Mouse (Mus musculus): ENCODE data around the gene Nrg3. TPM values are rescaled to one million over a fixed set of nuclear protein-coding genes. Genes with fewer than 3 reads are reported as not detected.

Nrg3 gene
- polyA plus RNA-seq, 1 experiment from 2014 or later = 0.70 TPM

DNA sequence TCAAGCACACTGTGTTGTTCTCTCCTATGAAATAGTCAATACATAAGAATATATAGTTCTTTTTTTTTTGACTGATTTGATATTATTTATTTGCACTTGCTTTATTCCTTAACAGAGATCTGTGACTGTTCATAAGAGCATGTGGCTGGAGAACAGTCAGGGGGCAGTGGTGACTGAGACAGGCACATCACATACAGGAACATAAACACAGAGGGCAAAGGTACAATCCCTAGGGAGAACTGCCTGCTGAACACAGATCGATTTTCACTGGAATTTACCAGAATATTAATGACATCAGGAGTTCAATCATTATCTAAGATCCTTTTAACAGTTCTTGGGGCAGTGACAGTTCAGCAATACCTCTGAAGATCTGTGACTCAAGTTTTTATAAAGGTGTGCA is 812.9 kb downstream of the Nrg3 start:
- ATAC-seq (replicated peaks; ENCODE audit: insufficient number of reproducible peaks, low FRiP score, low TSS enrichment, low read depth) = no peak

GRCm38 (mm10) chr14:38637070-38637469 is 835.8 kb downstream of the Nrg3 start:
- Histone ChIP-seq H3K27ac (replicated peaks; ENCODE audit: low read depth, low read length) (no peak overlapping the region), H3K9ac (replicated peaks; ENCODE audit: low read length) (no peak overlapping the region), H3K36me3 (replicated peaks; ENCODE audit: control insufficient read depth, insufficient read depth, low read depth, low read length) (no peaks in the 10 kb centered on the region), H3K4me1 (ENCODE audit: control insufficient read depth, insufficient read depth, low read length) (no peaks in the 10 kb centered on the region), H3K9me3 (replicated peaks; ENCODE audit: control insufficient read depth, low read length) (no peaks in the 10 kb centered on the region), H3K27me3 (ENCODE audit: control insufficient read depth, insufficient read depth, low read length) (no peaks in the 10 kb centered on the region), H3K4me2 (ENCODE audit: low read depth, low read length) (no peak overlapping the region), H3K4me3 (ENCODE audit: low read depth, low read length) (no peak overlapping the region)
- no peak for DNase-seq (ENCODE audit: low spot score)
- 84% methylated on average over 3 of the region's 3 CpGs for WGBS
- ATAC-seq (replicated peaks; ENCODE audit: insufficient number of reproducible peaks, low FRiP score, low TSS enrichment, low read depth) = no peak

More for the DNA sequence above, 812.9 kb downstream of the Nrg3 start:
- H3K9me3 ChIP-seq (replicated peaks; ENCODE audit: control insufficient read depth, low read length) = no peaks in the 10 kb centered on the region
- DNase-seq (ENCODE audit: low spot score) = no peak
- no peak overlapping the region for H3K27ac ChIP-seq (replicated peaks; ENCODE audit: low read depth, low read length)
- 30% methylated on average over 1 of the region's 1 CpGs for WGBS
- H3K4me3 ChIP-seq (ENCODE audit: low read depth, low read length) = no peak overlapping the region
- H3K36me3 ChIP-seq (replicated peaks; ENCODE audit: control insufficient read depth, insufficient read depth, low read depth, low read length) = no peaks in the 10 kb centered on the region
- H3K9ac ChIP-seq (replicated peaks; ENCODE audit: low read length) = no peak overlapping the region
- no peaks in the 10 kb centered on the region for H3K4me1 ChIP-seq (ENCODE audit: control insufficient read depth, insufficient read depth, low read length)
- H3K27me3 ChIP-seq (ENCODE audit: control insufficient read depth, insufficient read depth, low read length) = no peaks in the 10 kb centered on the region
- H3K4me2 ChIP-seq (ENCODE audit: low read depth, low read length) = no peak overlapping the region

DNA sequence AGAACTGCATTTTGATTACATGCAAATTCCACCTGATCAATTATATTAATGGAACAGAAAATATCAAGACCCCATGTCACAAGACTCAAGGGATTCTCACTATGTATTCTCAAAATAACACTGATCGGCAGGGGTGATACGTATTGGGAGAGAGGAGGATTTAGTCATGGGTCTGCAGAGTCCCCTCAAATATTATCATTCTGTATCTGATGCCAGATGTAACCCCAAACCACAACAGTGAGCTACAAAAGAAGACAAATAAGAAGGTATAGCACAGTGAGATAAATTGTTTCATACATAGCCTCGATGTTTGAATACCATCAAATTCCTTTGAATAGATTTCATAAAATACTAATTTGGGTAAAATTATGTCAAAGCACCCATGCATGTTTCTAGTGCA is 842.8 kb downstream of the Nrg3 start:
- 88% methylated on average over 3 of the region's 3 CpGs for WGBS

GRCm38 (mm10) chr14:38629671-38630070 is 843.2 kb downstream of the Nrg3 start:
- Histone ChIP-seq H3K4me3 (ENCODE audit: low read depth, low read length) (no peak overlapping the region), H3K4me2 (ENCODE audit: low read depth, low read length) (no peak overlapping the region), H3K36me3 (replicated peaks; ENCODE audit: control insufficient read depth, insufficient read depth, low read depth, low read length) (no peaks in the 10 kb centered on the region), H3K4me1 (ENCODE audit: control insufficient read depth, insufficient read depth, low read length) (no peaks in the 10 kb centered on the region), H3K27me3 (ENCODE audit: control insufficient read depth, insufficient read depth, low read length) (no peaks in the 10 kb centered on the region), H3K9me3 (replicated peaks; ENCODE audit: control insufficient read depth, low read length) (no peaks in the 10 kb centered on the region), H3K9ac (replicated peaks; ENCODE audit: low read length) (no peak overlapping the region), H3K27ac (replicated peaks; ENCODE audit: low read depth, low read length) (no peak overlapping the region)
- ATAC-seq (replicated peaks; ENCODE audit: insufficient number of reproducible peaks, low FRiP score, low TSS enrichment, low read depth) = no peak
- DNase-seq (ENCODE audit: low spot score) = no peak

More for the DNA sequence above, 842.8 kb downstream of the Nrg3 start:
- Histone ChIP-seq H3K4me1 (ENCODE audit: control insufficient read depth, insufficient read depth, low read length) (no peaks in the 10 kb centered on the region), H3K9ac (replicated peaks; ENCODE audit: low read length) (no peak overlapping the region), H3K4me2 (ENCODE audit: low read depth, low read length) (no peak overlapping the region), H3K9me3 (replicated peaks; ENCODE audit: control insufficient read depth, low read length) (no peaks in the 10 kb centered on the region), H3K27ac (replicated peaks; ENCODE audit: low read depth, low read length) (no peak overlapping the region), H3K4me3 (ENCODE audit: low read depth, low read length) (no peak overlapping the region), H3K27me3 (ENCODE audit: control insufficient read depth, insufficient read depth, low read length) (no peaks in the 10 kb centered on the region), H3K36me3 (replicated peaks; ENCODE audit: control insufficient read depth, insufficient read depth, low read depth, low read length) (no peaks in the 10 kb centered on the region)
- DNase-seq (ENCODE audit: low spot score) (no peak), ATAC-seq (replicated peaks; ENCODE audit: insufficient number of reproducible peaks, low FRiP score, low TSS enrichment, low read depth) (no peak)

- H3K4me1 ChIP-seq (ENCODE audit: control insufficient read depth, insufficient read depth, low read length) = no peaks in the 10 kb centered on the region
- no peak for ATAC-seq (replicated peaks; ENCODE audit: insufficient number of reproducible peaks, low FRiP score, low TSS enrichment, low read depth)
- 76% methylated on average over 2 of the region's 2 CpGs for WGBS
- H3K27me3 ChIP-seq (ENCODE audit: control insufficient read depth, insufficient read depth, low read length) = no peaks in the 10 kb centered on the region
- H3K9me3 ChIP-seq (replicated peaks; ENCODE audit: control insufficient read depth, low read length) = no peaks in the 10 kb centered on the region
- no peak overlapping the region for H3K4me2 ChIP-seq (ENCODE audit: low read depth, low read length)
- no peaks in the 10 kb centered on the region for H3K36me3 ChIP-seq (replicated peaks; ENCODE audit: control insufficient read depth, insufficient read depth, low read depth, low read length)
- no peak overlapping the region for H3K9ac ChIP-seq (replicated peaks; ENCODE audit: low read length)
- no peak overlapping the region for H3K27ac ChIP-seq (replicated peaks; ENCODE audit: low read depth, low read length)
- no peak overlapping the region for H3K4me3 ChIP-seq (ENCODE audit: low read depth, low read length)
- DNase-seq (ENCODE audit: low spot score) = no peak
These were observed 843.8 kb downstream of the Nrg3 start for GRCm38 (mm10) chr14:38628862-38629619.

DNA sequence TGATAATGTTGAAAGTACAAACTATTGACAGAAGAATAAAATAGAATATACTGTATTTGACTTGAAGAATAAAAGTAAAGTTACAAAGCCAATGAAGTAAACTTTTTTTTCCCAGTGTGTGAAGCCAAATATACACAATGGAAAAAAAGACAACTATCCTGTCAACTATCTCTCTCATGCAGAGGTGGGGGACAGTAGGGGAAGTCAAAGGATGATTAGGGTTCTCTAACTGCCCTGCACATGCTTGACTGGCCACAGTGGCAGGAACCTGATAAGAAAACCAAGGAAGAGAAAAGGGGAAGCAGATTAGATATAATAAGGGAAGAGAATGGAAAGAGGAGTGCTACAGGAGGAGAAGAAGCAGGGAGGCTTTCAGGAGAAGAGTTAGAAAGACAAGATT is 855.9 kb downstream of the Nrg3 start:
- no peak for DNase-seq (ENCODE audit: low spot score)
- no peaks in the 10 kb centered on the region for H3K4me1 ChIP-seq (ENCODE audit: control insufficient read depth, insufficient read depth, low read length)
- H3K27me3 ChIP-seq (ENCODE audit: control insufficient read depth, insufficient read depth, low read length) = no peaks in the 10 kb centered on the region
- H3K9me3 ChIP-seq (replicated peaks; ENCODE audit: control insufficient read depth, low read length) = no peaks in the 10 kb centered on the region
- H3K27ac ChIP-seq (replicated peaks; ENCODE audit: low read depth, low read length) = no peak overlapping the region
- no peak overlapping the region for H3K9ac ChIP-seq (replicated peaks; ENCODE audit: low read length)
- ATAC-seq (replicated peaks; ENCODE audit: insufficient number of reproducible peaks, low FRiP score, low TSS enrichment, low read depth) = no peak
- no peak overlapping the region for H3K4me3 ChIP-seq (ENCODE audit: low read depth, low read length)
- no peak overlapping the region for H3K4me2 ChIP-seq (ENCODE audit: low read depth, low read length)
- H3K36me3 ChIP-seq (replicated peaks; ENCODE audit: control insufficient read depth, insufficient read depth, low read depth, low read length) = no peaks in the 10 kb centered on the region

DNA sequence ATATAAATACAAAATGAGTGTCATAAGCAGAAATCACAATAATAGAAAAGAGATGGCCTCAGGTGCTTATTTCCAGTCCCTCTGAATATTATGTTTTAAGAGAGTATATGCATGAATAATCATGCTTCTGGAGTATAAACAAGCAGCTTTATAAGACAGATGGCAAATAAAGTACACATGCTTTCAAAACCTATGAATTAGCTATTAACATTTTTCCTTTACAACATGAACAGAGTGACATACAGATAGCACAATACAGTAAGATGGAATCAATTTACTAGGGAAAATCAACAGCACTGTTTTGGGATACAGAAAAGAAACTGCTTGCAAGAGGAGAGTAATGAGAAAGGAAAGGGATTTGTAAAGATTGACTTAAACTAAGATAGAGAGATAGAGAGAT is 875.2 kb downstream of the Nrg3 start:
- no peak overlapping the region for H3K9ac ChIP-seq (replicated peaks; ENCODE audit: low read length)
- no peak overlapping the region for H3K4me3 ChIP-seq (ENCODE audit: low read depth, low read length)
- DNase-seq (ENCODE audit: low spot score) (no peak), ATAC-seq (replicated peaks; ENCODE audit: insufficient number of reproducible peaks, low FRiP score, low TSS enrichment, low read depth) (no peak)
- H3K9me3 ChIP-seq (replicated peaks; ENCODE audit: control insufficient read depth, low read length) = no peaks in the 10 kb centered on the region
- no peaks in the 10 kb centered on the region for H3K4me1 ChIP-seq (ENCODE audit: control insufficient read depth, insufficient read depth, low read length)
- no peak overlapping the region for H3K27ac ChIP-seq (replicated peaks; ENCODE audit: low read depth, low read length)
- H3K27me3 ChIP-seq (ENCODE audit: control insufficient read depth, insufficient read depth, low read length) = no peaks in the 10 kb centered on the region
- H3K4me2 ChIP-seq (ENCODE audit: low read depth, low read length) = no peak overlapping the region
- no peaks in the 10 kb centered on the region for H3K36me3 ChIP-seq (replicated peaks; ENCODE audit: control insufficient read depth, insufficient read depth, low read depth, low read length)

DNA sequence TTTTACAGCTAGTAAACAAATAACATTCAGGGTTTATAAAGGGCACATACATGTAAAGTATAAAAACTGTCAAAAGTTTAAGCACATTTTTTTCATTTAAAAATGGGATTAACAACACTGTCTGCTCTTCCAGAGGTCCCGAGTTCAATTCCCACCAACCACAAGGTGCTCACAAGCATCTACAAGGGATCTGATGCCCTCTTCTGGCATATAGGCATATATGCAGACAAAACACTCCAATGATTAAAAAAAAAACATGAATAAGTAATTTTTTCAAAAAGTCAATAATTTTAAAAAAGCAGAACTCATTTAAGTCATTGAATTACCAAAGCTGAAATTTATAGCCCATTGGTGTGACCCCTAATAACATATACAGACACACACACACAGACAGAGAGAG is 878.6 kb downstream of the Nrg3 start:
- H3K4me1 ChIP-seq (ENCODE audit: control insufficient read depth, insufficient read depth, low read length) = no peaks in the 10 kb centered on the region
- no peaks in the 10 kb centered on the region for H3K36me3 ChIP-seq (replicated peaks; ENCODE audit: control insufficient read depth, insufficient read depth, low read depth, low read length)
- H3K9me3 ChIP-seq (replicated peaks; ENCODE audit: control insufficient read depth, low read length) = no peaks in the 10 kb centered on the region
- H3K27me3 ChIP-seq (ENCODE audit: control insufficient read depth, insufficient read depth, low read length) = no peaks in the 10 kb centered on the region
- H3K9ac ChIP-seq (replicated peaks; ENCODE audit: low read length) = no peak overlapping the region
- H3K27ac ChIP-seq (replicated peaks; ENCODE audit: low read depth, low read length) = no peak overlapping the region
- no peak overlapping the region for H3K4me3 ChIP-seq (ENCODE audit: low read depth, low read length)
- no peak for ATAC-seq (replicated peaks; ENCODE audit: insufficient number of reproducible peaks, low FRiP score, low TSS enrichment, low read depth)
- WGBS = 87% methylated on average over 1 of the region's 1 CpGs
- H3K4me2 ChIP-seq (ENCODE audit: low read depth, low read length) = no peak overlapping the region
- no peak for DNase-seq (ENCODE audit: low spot score)
